Mouse (Mus musculus) v-Abl transformed pro-B cells (cell line): ENCODE measurements around the gene Dhrs1.

Experiments used
- in situ Hi-C, 2 experiments: fragments of 400-800 bp; cut with MboI; formaldehyde crosslinking; loops; one replicate each; pipeline ENCODE4 v1.15.1; 2025; ENCODE audit not compliant: unreplicated experiment in 2 of 2

Dhrs1 gene

DNA sequence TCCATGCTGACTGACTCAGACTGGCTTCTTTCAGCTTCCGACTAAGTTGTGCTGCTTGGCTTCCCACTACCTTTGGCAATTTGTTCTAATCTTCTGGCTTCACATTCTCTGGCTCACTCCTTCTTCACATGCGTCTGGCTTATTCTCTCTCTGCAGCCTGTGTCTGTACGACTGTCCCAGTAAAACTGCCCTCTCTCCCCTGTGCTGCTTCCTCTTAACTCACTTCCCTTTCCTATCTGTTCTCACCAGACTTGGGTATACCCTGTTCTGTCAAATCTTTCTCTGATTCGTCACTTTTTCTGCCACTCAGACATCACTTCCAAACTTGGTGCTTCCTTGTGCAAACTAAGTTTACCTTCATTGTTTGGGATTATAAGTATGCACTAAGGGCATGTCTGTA is 48.3 kb downstream of the Dhrs1 start:
- in situ Hi-C loops = no loop called here

DNA sequence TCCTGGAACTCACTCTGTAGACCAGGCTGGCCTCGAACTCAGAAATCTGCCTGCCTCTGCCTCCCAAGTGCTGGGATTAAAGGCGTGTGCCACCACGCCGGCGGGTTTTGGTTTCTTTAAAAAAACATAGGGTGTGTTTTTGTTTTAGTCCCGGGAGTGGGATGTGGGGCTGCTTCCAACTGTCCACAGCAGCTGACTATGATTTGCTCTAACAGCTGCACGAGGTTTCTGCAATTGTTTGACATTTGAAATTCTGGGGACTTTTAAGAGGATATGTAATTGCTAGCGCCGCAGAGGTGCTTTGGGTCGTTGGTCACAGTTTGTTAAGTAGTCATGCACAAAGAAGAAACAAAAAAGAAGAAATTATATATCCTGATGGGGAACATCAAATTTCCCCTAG is 56.1 kb downstream of the Dhrs1 start:
- in situ Hi-C loops = loop anchor here in 1 of 2 experiments (10.0 kb wide), 1 partner anchor 215 kb away; the partner anchor contains the start of gene Sdr39u1
